Mouse (Mus musculus) leukemia stem cell, adult 10-12 weeks (primary cell): ENCODE measurements around the gene Olfr881. TPM values are rescaled to one million over a fixed set of nuclear protein-coding genes. Genes with fewer than 3 reads are reported as not detected.

Experiments
- polyA plus RNA-seq: library from polyadenylated mRNA; stranded (reverse); fragments of >175 nt; gene quantifications from 2 replicates; pipeline ENCODE4 v1.2.3, GENCODE M21; 2012; ENCODE audit warnings: low replicate concordance

Olfr881 gene
- polyA plus RNA-seq = not detected in 2 replicates

DNA sequence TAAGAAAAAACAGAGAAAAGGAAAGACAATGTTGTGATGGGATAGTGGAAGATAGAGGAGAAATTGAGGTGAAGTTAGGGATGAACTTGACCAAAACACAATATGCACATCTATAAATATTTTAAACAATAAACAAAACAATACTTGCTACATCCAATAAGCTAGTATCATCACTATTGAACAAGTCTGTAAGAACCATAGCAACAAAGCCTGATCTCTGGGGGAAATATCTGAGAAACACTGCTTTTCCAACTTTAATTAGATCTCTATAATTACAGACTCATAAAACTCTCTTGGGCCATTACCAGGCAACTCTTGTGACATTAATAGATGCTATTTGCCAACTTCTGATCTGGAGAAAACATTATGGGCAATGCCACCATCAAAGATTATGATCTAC lies at the start of gene Olfr881:
TSS of gene Olfr881 (plus strand) at position 301 of the 400 bp plus-strand sequence.

DNA sequence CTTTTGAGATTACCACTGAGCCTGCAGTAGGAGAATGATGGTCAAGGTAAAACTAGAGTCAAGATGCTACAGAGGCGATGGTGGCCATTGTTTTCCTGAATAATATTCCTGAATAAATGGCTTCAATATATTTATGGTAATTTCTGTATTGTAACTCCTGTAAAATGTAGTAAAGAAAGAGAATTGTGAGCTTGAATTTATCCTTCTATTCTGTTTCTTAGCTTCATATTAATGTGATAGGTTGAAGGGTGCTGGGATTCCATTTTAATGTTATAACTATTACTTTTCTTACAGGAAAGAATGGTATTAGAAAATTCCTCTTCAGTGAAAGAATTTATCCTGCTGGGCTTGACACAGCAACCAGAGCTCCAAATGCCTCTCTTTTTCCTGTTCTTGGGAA lies 33.9 kb downstream of the Olfr881 start, which contains the start of gene Olfr883:
TSS of gene Olfr883 (plus strand) at position 301 of the 400 bp plus-strand sequence.

Other genes starting within 250 kb of the Olfr881 start
- not detected in 2 replicates for gene Olfr874, start 246.7 kb upstream of the Olfr881 start, polyA plus RNA-seq
- gene Olfr875, start 220.0 kb upstream of the Olfr881 start, polyA plus RNA-seq = not detected in 2 replicates
- not detected in 2 replicates for gene Olfr876, start 188.8 kb upstream of the Olfr881 start, polyA plus RNA-seq
- not detected in 2 replicates for gene Olfr877, start 137.6 kb upstream of the Olfr881 start, polyA plus RNA-seq
- 0.03 TPM in 1 of 2 replicates, not detected in the other for gene Olfr145, start 95.1 kb upstream of the Olfr881 start, polyA plus RNA-seq
- not detected in 2 replicates for gene Olfr878, start 74.0 kb upstream of the Olfr881 start, polyA plus RNA-seq
- not detected in 2 replicates for gene Olfr883, start 34.0 kb downstream of the Olfr881 start, polyA plus RNA-seq
- not detected in 2 replicates for gene Olfr884, start 54.7 kb downstream of the Olfr881 start, polyA plus RNA-seq
- gene Olfr885, start 69.5 kb downstream of the Olfr881 start, polyA plus RNA-seq = not detected in 2 replicates
- gene Olfr887, start 92.2 kb downstream of the Olfr881 start, polyA plus RNA-seq = 0.05 TPM in 1 of 2 replicates, not detected in the other
- gene Olfr888, start 116.3 kb downstream of the Olfr881 start, polyA plus RNA-seq = not detected in 2 replicates
- gene Olfr889, start 123.4 kb downstream of the Olfr881 start, polyA plus RNA-seq = not detected in 2 replicates
- not detected in 2 replicates for gene Olfr890, start 150.7 kb downstream of the Olfr881 start, polyA plus RNA-seq
- not detected in 2 replicates for gene Olfr891, start 189.0 kb downstream of the Olfr881 start, polyA plus RNA-seq
- not detected in 2 replicates for gene Olfr893, start 216.5 kb downstream of the Olfr881 start, polyA plus RNA-seq
- not detected in 2 replicates for gene Olfr894, start 226.2 kb downstream of the Olfr881 start, polyA plus RNA-seq